In genomic region chr2:30807147-30807647, GRCm38 (mm10) we compare ENCODE assay signal across 8 mouse cellular contexts. TPM values are rescaled to one million over a fixed set of nuclear protein-coding genes. Genes with fewer than 3 reads are reported as not detected.
DNase-seq lines count a peak whose midpoint lies in the region; ATAC-seq and TF ChIP-seq lines count a peak whose summit lies in the region.

No protein-coding gene starts in this region.

- no peak for ATAC-seq in heart, embryonic 14.5 days (ENCODE audit: insufficient number of reproducible peaks, insufficient read depth, low FRiP score, low read depth)
- no peak for ATAC-seq in G1E (ENCODE audit: extremely low read depth, insufficient number of reproducible peaks, low FRiP score, poor library complexity, severe bottlenecking)
- peak; percentile 12; the same call in 1 of the 2 replicates for ATAC-seq in megakaryocyte-erythroid progenitor cell, adult 5-6 weeks (replicated peaks; ENCODE audit: low FRiP score, low TSS enrichment, poor library complexity, severe bottlenecking)

- no peak for DNase-seq in heart, adult 9 months (ENCODE audit: low spot score in 2 of 2)
- DNase-seq in G1E (ENCODE audit: low spot score) = no peak
- no peak for DNase-seq in hindbrain, embryonic 10.5 days (ENCODE audit: low spot score)
- DNase-seq in gastrocnemius, postnatal 4 days (ENCODE audit: low spot score in 2 of 2) = no peak
- no peak for DNase-seq in gastrocnemius, postnatal 36 days
- DNase-seq in urinary bladder, postnatal 36 days (ENCODE audit: low spot score in 2 of 2) = no peak

- TF ChIP-seq CTCF in G1E (IDR thresholded peaks at IDR 0.05; ENCODE audit: low read depth, low read length) = no peak

- H3K9ac ChIP-seq in heart, embryonic 14.5 days (ENCODE audit: low read length) = peak overlapping the region; percentile 76

- H3K36me3 ChIP-seq in heart, embryonic 14.5 days (ENCODE audit: control insufficient read depth, insufficient read depth, low read length) = 0 out of 2 replicates have a peak, but pooled peaks cover 3% of the 10 kb centered on the region
- peaks cover 28% of the 10 kb centered on the region for H3K36me3 ChIP-seq in G1E (replicated peaks)
- H3K36me3 ChIP-seq in hindbrain, embryonic 10.5 days = peaks cover 24% of the 10 kb centered on the region

- H3K4me1 ChIP-seq in heart, embryonic 14.5 days (ENCODE audit: control insufficient read depth in 2 of 2, insufficient read depth in 2 of 2, low read length in 2 of 2) = peaks cover 10 to 18% of the 10 kb centered on the region in 2 experiments
- peaks cover 54% of the 10 kb centered on the region for H3K4me1 ChIP-seq in G1E (ENCODE audit: insufficient read depth, low read depth, low read length)
- peaks cover 38% of the 10 kb centered on the region for H3K4me1 ChIP-seq in hindbrain, embryonic 10.5 days (replicated peaks)

- peak overlapping the region; percentile 65 to 72 for H3K4me3 ChIP-seq in heart, embryonic 14.5 days (ENCODE audit: control insufficient read depth in 1 of 2, insufficient read depth in 1 of 2, low read depth in 1 of 2, low read length in 2 of 2)
- H3K4me3 ChIP-seq in G1E (ENCODE audit: low read depth, low read length) = peak overlapping the region; percentile 95
- H3K4me3 ChIP-seq in hindbrain, embryonic 10.5 days = peak overlapping the region; percentile 66

- peaks cover 5% of the 10 kb centered on the region for H3K27me3 ChIP-seq in heart, embryonic 14.5 days (ENCODE audit: control insufficient read depth, insufficient read depth, low read length)
- peaks cover 22% of the 10 kb centered on the region for H3K27me3 ChIP-seq in G1E (ENCODE audit: insufficient read depth, low read length)
- peaks cover 18% of the 10 kb centered on the region for H3K27me3 ChIP-seq in hindbrain, embryonic 10.5 days (ENCODE audit: insufficient read depth, poor library complexity, severe bottlenecking)

- 8% methylated on average over 28 of the region's 28 CpGs for WGBS in heart, embryonic 14.5 days
- 7% methylated on average over 28 of the region's 28 CpGs for WGBS in hindbrain, embryonic 10.5 days

- intact Hi-C loops in gastrocnemius, postnatal 36 days (cut with DNase I) = no loop called here

- H3K27ac ChIP-seq in heart, embryonic 14.5 days (replicated peaks in 1 of 2; ENCODE audit: control insufficient read depth in 1 of 2, insufficient read depth in 1 of 2, low read depth in 2 of 2, low read length in 2 of 2) = peak overlapping the region; percentile 75 to 79; a peak in 3 of 4 replicates
- peak overlapping the region; percentile 90 for H3K27ac ChIP-seq in hindbrain, embryonic 10.5 days

- no peaks in the 10 kb centered on the region for H3K9me3 ChIP-seq in heart, embryonic 14.5 days (ENCODE audit: control insufficient read depth, low read length)
- H3K9me3 ChIP-seq in G1E (replicated peaks) = no peaks in the 10 kb centered on the region
- no peaks in the 10 kb centered on the region for H3K9me3 ChIP-seq in hindbrain, embryonic 10.5 days

- peak overlapping the region; percentile 88 for H3K4me2 ChIP-seq in heart, embryonic 14.5 days (ENCODE audit: low read length)

RNA-seq across cellular contexts. Expression of gene Ntmt1, which starts 0.4 kb away (rescaled TPM):
- 84.2 and 84.9 TPM in 2 replicates for polyA plus RNA-seq in heart, embryonic 14.5 days (2014; fragmentation: Nextera tagmentation; extraction: Ambion mirVana)
- total RNA-seq in G1E (2014; fragmentation: Nextera tagmentation) (27.5 and 29.4 TPM in 2 replicates), G1E (2017) (18.9 and 26.0 TPM in 2 replicates)
- 66.9 and 69.6 TPM in 2 replicates for polyA plus RNA-seq in G1E (2012)
- 125 and 134 TPM in 2 replicates for polyA plus RNA-seq in hindbrain, embryonic 10.5 days (2016; fragmentation: Nextera tagmentation; extraction: Ambion mirVana)
- 23.7 and 36.8 TPM in 2 replicates for total RNA-seq in megakaryocyte-erythroid progenitor cell, adult 5-6 weeks (2014; fragmentation: Nextera tagmentation)
- 9.8 and 14.7 TPM in 2 replicates for total RNA-seq in megakaryocyte-erythroid progenitor cell, adult 5-6 weeks (2017)
- total RNA-seq in gastrocnemius, postnatal 4 days (2021) = 10 to 100 TPM; 29.2 to 32.8 TPM
- total RNA-seq in gastrocnemius, postnatal 36 days (2021) = 10 to 100 TPM; 13.0 to 15.9 TPM

RNA-seq across cellular contexts. Expression of gene 1700001O22Rik, which starts 3.7 kb away (rescaled TPM):
- polyA plus RNA-seq in heart, embryonic 14.5 days (2014; fragmentation: Nextera tagmentation; extraction: Ambion mirVana) = 1.8 and 2.1 TPM in 2 replicates
- total RNA-seq in G1E (2014; fragmentation: Nextera tagmentation) = not detected in 2 replicates
- 0.29 and 0.33 TPM in 2 replicates for total RNA-seq in G1E (2017)
- not detected in 2 replicates for polyA plus RNA-seq in G1E (2012)
- polyA plus RNA-seq in hindbrain, embryonic 10.5 days (2016; fragmentation: Nextera tagmentation; extraction: Ambion mirVana) = 3.1 and 3.4 TPM in 2 replicates
- total RNA-seq in megakaryocyte-erythroid progenitor cell, adult 5-6 weeks (2014; fragmentation: Nextera tagmentation) = 0.54 and 1.2 TPM in 2 replicates
- total RNA-seq in megakaryocyte-erythroid progenitor cell, adult 5-6 weeks (2017) = not detected in 2 replicates
- total RNA-seq in gastrocnemius, postnatal 4 days (2021) = under 1 TPM; 0.69 to 0.88 TPM
- 1 to 10 TPM; 1.3 to 5.3 TPM for total RNA-seq in gastrocnemius, postnatal 36 days (2021)

RNA-seq across cellular contexts. Expression of gene Asb6, which starts 22.9 kb away (rescaled TPM):
- 16.7 and 17.8 TPM in 2 replicates for polyA plus RNA-seq in heart, embryonic 14.5 days (2014; fragmentation: Nextera tagmentation; extraction: Ambion mirVana)
- total RNA-seq in G1E (2014; fragmentation: Nextera tagmentation) (14.6 and 17.9 TPM in 2 replicates), G1E (2017) (15.2 and 19.3 TPM in 2 replicates)
- 28.4 and 38.8 TPM in 2 replicates for polyA plus RNA-seq in G1E (2012)
- polyA plus RNA-seq in hindbrain, embryonic 10.5 days (2016; fragmentation: Nextera tagmentation; extraction: Ambion mirVana) = 46.1 and 46.5 TPM in 2 replicates
- 30.1 and 31.3 TPM in 2 replicates for total RNA-seq in megakaryocyte-erythroid progenitor cell, adult 5-6 weeks (2014; fragmentation: Nextera tagmentation)
- 16.2 and 37.6 TPM in 2 replicates for total RNA-seq in megakaryocyte-erythroid progenitor cell, adult 5-6 weeks (2017)
- total RNA-seq in gastrocnemius, postnatal 4 days (2021) = 10 to 100 TPM; 13.4 to 18.9 TPM
- total RNA-seq in gastrocnemius, postnatal 36 days (2021) = 1 to 10 TPM; 6.6 to 7.6 TPM

RNA-seq across cellular contexts. Expression of gene Prrx2, which starts 27.6 kb away (rescaled TPM):
- polyA plus RNA-seq in heart, embryonic 14.5 days (2014; fragmentation: Nextera tagmentation; extraction: Ambion mirVana) = 33.2 and 47.0 TPM in 2 replicates
- total RNA-seq in G1E (2014; fragmentation: Nextera tagmentation) (not detected in 2 replicates), G1E (2017) (0.23 TPM in 1 of 2 replicates, not detected in the other)
- not detected in 2 replicates for polyA plus RNA-seq in G1E (2012)
- polyA plus RNA-seq in hindbrain, embryonic 10.5 days (2016; fragmentation: Nextera tagmentation; extraction: Ambion mirVana) = 40.6 and 43.3 TPM in 2 replicates
- not detected in 2 replicates for total RNA-seq in megakaryocyte-erythroid progenitor cell, adult 5-6 weeks (2014; fragmentation: Nextera tagmentation)
- total RNA-seq in megakaryocyte-erythroid progenitor cell, adult 5-6 weeks (2017) = not detected in 2 replicates
- total RNA-seq in gastrocnemius, postnatal 4 days (2021) = 10 to 100 TPM; 12.3 to 13.3 TPM
- total RNA-seq in gastrocnemius, postnatal 36 days (2021) = 1 to 10 TPM; 1.9 to 2.4 TPM
